Mouse (Mus musculus): ENCODE measurements around the gene Mcat.

The Mcat gene

GRCm38 (mm10) chr15:83563327-83563856, at the start of gene Mcat, which contains the start of gene Tspo:
TSS of gene Mcat (minus strand) at chr15:83563787.
TSS of gene Tspo (plus strand) at chr15:83563592.
- DNase-seq (ENCODE audit: low read depth, low spot score): no peak

DNA sequence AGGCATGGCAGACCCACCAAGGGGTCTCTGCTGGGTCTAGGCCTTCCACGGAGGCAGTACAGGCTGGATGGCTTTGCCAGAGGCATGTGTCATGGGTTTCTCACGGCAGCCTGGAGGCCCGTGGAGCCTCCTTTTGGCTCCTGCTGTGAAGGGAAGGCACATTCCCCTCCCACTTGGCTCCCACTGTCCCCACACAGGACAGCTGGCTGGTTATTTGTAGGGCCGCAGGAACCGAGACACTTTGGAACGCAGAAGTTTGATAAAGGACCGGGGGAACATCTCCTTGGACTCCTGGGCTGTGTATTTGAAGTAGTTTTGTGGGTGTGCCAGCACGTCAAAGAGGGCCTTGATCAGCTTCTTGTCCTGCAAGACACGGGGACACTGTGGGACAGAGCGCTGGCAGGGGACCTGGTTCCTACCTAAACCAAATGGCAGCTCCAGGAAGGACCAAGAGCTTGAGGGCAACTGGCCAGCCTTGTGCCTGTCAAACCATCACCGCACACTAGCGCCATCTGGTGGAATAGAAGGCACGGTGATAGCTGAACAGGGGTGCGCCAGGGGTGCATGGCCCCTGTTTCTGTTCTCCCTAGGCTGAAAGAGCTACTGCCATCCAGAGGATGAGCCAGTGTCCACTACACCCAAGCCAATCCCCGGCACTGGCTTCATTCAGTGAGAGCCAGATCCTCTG, 43.7 kb upstream of the Mcat start:
- no peak for DNase-seq (ENCODE audit: low read depth, low spot score)

- no peak for DNase-seq (ENCODE audit: low read depth, low spot score)
Observed at GRCm38 (mm10) chr15:83606700-83607099, 43.1 kb upstream of the Mcat start.

GRCm38 (mm10) chr15:83606216-83606615, 42.6 kb upstream of the Mcat start:
- DNase-seq (ENCODE audit: low read depth, low spot score): no peak

- no peak for DNase-seq (ENCODE audit: low read depth, low spot score)
Observed at GRCm38 (mm10) chr15:83603426-83603825, 39.8 kb upstream of the Mcat start.

GRCm38 (mm10) chr15:83603046-83603396, 39.4 kb upstream of the Mcat start:
- no peak for DNase-seq (ENCODE audit: low read depth, low spot score)

DNA sequence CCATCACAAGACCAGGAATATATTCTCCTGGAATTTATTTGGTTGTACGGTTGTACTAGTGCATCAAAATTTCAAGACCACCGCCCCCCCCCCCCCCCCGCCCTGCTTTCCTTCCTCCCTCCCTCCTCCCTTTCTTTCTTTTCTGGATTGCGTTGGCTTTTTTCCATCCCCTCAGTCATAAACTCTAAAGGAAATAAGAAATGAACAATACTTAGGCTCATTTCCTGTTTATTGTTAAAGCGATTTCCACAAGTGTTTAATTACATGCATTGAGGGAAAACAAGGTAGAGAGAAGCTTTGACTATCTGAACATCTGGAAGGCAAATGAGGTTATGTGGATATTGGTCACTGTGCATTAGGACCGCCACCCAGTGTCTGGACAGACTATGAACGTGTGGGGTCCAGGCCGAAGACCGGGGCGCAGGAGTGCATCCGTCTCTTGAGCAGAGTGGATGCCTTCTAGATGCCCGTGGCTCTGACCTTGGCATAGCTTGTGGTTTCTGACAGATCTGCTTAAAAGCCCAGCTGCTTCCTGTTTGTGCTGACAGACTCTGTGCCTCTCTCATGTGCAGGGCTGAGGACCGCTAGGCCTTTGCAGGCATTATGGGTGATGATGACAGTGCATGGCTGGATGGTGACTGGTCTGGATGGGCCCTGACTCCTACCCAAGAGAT, 38.9 kb upstream of the Mcat start:
- no peak for DNase-seq (ENCODE audit: low read depth, low spot score)

GRCm38 (mm10) chr15:83601185-83601584, 37.6 kb upstream of the Mcat start:
- no peak for DNase-seq (ENCODE audit: low read depth, low spot score)

DNA sequence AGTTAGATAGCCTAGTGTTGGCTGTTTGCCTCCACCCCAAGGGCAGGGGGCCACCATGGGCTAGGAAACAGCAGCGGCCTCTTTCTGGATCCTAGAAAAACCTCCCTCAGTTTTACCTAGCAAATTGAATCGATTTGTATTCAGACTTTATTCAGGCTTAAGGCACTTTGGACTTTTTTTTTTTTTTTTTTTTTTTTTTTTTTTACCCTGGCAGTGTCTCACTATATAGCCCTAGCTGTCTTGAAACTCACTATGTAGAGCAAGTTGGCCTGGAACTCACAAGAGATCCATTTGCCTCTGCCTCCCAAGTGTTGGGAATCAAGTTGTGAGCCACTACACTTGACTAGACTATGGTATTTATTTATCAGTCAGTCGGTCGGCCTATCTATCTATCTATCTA, 33.2 kb upstream of the Mcat start:
- no peak for DNase-seq (ENCODE audit: low read depth, low spot score)

DNA sequence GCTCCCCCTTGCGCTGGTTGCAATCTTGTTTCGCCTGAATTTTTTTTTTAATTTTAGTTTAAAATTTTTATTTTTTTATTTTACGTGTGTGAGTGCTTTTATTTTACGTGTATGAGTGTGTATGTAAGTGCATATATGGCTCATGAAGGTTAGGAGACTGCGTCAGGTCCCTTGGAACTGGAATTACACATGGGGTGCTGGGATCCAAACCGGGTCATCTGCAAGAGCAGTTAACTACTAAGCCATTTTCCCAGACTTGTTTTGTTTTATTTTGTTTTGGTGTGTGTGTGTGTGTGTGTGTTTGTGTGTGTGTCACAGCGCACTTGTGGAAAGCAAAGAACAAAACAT, 31.8 kb upstream of the Mcat start:
- DNase-seq (ENCODE audit: low read depth, low spot score): no peak

DNA sequence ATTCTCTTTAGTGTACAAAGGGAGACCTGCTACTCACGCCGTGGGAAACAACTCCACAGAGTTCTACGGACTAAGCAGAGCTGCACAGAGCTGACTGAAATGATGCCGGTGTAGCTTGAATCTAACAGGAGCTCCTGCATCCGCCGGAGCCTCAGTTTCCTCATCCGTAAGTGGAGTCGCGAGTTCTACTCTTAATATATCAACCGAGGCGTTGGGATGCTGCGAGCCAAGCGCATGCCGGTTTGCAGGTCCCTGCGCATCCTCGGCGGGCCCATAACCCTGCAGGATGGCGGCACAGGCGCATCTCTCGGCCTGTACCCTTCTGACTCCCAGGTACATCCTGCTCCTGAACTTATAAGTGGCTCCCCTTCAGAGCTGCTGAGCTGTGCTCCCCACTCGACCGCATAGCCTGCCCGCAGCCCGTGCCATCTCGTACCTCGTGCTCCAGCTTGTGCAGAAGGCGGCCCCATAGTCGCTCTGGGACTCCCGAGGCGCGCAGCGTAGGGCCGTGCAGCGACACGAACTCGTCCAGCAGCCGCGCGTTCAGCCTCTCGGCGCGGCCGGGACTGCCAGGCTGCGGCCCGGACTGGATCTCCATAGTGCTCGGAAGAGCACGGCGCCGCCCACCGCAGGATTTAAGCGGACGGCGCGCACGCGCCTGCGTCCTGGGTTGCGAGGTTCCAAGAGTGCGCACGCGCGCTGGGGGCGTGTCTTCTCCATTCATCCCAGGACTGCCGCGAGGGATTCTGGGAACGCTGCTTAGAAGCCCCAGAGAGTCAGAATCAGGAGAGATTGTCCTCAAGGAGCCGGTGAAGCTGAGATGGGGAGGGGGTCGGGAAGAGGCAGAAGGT, 31.2 kb upstream of the Mcat start, which contains the start of gene Ttll12:
Ttll12 (minus strand) TSS at position 645 of the 851 bp plus-strand sequence.
- peak; percentile 95 for DNase-seq (ENCODE audit: low read depth, low spot score)

GRCm38 (mm10) chr15:83593702-83594512, 30.3 kb upstream of the Mcat start:
- no peak for DNase-seq (ENCODE audit: low read depth, low spot score)

- DNase-seq (ENCODE audit: low read depth, low spot score): no peak
Observed at GRCm38 (mm10) chr15:83593189-83593585, 29.6 kb upstream of the Mcat start.

GRCm38 (mm10) chr15:83592260-83593188, 28.9 kb upstream of the Mcat start:
- no peak for DNase-seq (ENCODE audit: low read depth, low spot score)

GRCm38 (mm10) chr15:83591758-83592157, 28.2 kb upstream of the Mcat start:
- no peak for DNase-seq (ENCODE audit: low read depth, low spot score)

- no peak for DNase-seq (ENCODE audit: low read depth, low spot score)
Observed at GRCm38 (mm10) chr15:83590841-83591240, 27.3 kb upstream of the Mcat start.

GRCm38 (mm10) chr15:83584741-83585220, 21.2 kb upstream of the Mcat start:
- no peak for DNase-seq (ENCODE audit: low read depth, low spot score)

GRCm38 (mm10) chr15:83583419-83584156, 20.0 kb upstream of the Mcat start:
- DNase-seq (ENCODE audit: low read depth, low spot score): no peak

GRCm38 (mm10) chr15:83582931-83583330, 19.3 kb upstream of the Mcat start:
- DNase-seq (ENCODE audit: low read depth, low spot score): no peak

Data from brain, embryonic 18.5 days (tissue).